Mouse (Mus musculus): ENCODE data around the gene Cdc40. TPM values are rescaled to one million over a fixed set of nuclear protein-coding genes. Genes with fewer than 3 reads are reported as not detected.

The Cdc40 gene
- polyA plus RNA-seq, 1 experiment from 2014 or later, result 23.4 TPM

- Histone ChIP-seq H3K27me3 (ENCODE audit: control insufficient read depth, insufficient read depth, low read depth, low read length) (no peaks in the 10 kb centered on the region), H3K4me2 (ENCODE audit: low read length) (no peak overlapping the region), H3K9ac (ENCODE audit: low read depth, low read length) (no peak overlapping the region), H3K27ac (ENCODE audit: low read length) (no peak overlapping the region), H3K9me3 (replicated peaks; ENCODE audit: control insufficient read depth, low read length, poor library complexity, severe bottlenecking) (no peaks in the 10 kb centered on the region), H3K4me1 (ENCODE audit: control insufficient read depth, insufficient read depth, low read length) (no peaks in the 10 kb centered on the region), H3K4me3 (ENCODE audit: low read depth, low read length) (no peak overlapping the region), H3K36me3 (ENCODE audit: control insufficient read depth, insufficient read depth, low read length) (peaks cover 12% of the 10 kb centered on the region)
- no peak for ATAC-seq
Observed at GRCm38 (mm10) chr10:40851138-40851537, 32.0 kb downstream of the Cdc40 start.

- Histone ChIP-seq H3K27me3 (ENCODE audit: control insufficient read depth, insufficient read depth, low read depth, low read length) (no peaks in the 10 kb centered on the region), H3K27ac (ENCODE audit: low read length) (no peak overlapping the region), H3K4me2 (ENCODE audit: low read length) (no peak overlapping the region), H3K9ac (ENCODE audit: low read depth, low read length) (no peak overlapping the region), H3K36me3 (ENCODE audit: control insufficient read depth, insufficient read depth, low read length) (peaks cover 12% of the 10 kb centered on the region), H3K9me3 (replicated peaks; ENCODE audit: control insufficient read depth, low read length, poor library complexity, severe bottlenecking) (no peaks in the 10 kb centered on the region), H3K4me3 (ENCODE audit: low read depth, low read length) (no peak overlapping the region), H3K4me1 (ENCODE audit: control insufficient read depth, insufficient read depth, low read length) (no peaks in the 10 kb centered on the region)
- 91% methylated on average over 2 of the region's 2 CpGs for WGBS
- ATAC-seq, result no peak
Observed at GRCm38 (mm10) chr10:40850644-40851043, 32.5 kb downstream of the Cdc40 start.

GRCm38 (mm10) chr10:40847176-40847874, 35.8 kb downstream of the Cdc40 start:
- Histone ChIP-seq H3K9me3 (replicated peaks; ENCODE audit: control insufficient read depth, low read length, poor library complexity, severe bottlenecking) (no peaks in the 10 kb centered on the region), H3K27me3 (ENCODE audit: control insufficient read depth, insufficient read depth, low read depth, low read length) (no peaks in the 10 kb centered on the region), H3K4me2 (ENCODE audit: low read length) (no peak overlapping the region), H3K4me3 (ENCODE audit: low read depth, low read length) (no peak overlapping the region), H3K36me3 (ENCODE audit: control insufficient read depth, insufficient read depth, low read length) (peaks cover 21% of the 10 kb centered on the region), H3K4me1 (ENCODE audit: control insufficient read depth, insufficient read depth, low read length) (peaks cover 2% of the 10 kb centered on the region; the same call in 1 of the 2 replicates), H3K27ac (ENCODE audit: low read length) (no peak overlapping the region), H3K9ac (ENCODE audit: low read depth, low read length) (no peak overlapping the region)
- WGBS, result 96% methylated on average over 10 of the region's 10 CpGs
- ATAC-seq, result no peak

- H3K27ac ChIP-seq (ENCODE audit: low read length), result no peak overlapping the region
- 93% methylated on average over 6 of the region's 6 CpGs for WGBS
- ATAC-seq, result no peak
- no peak overlapping the region for H3K4me2 ChIP-seq (ENCODE audit: low read length)
- peaks cover 2% of the 10 kb centered on the region; the same call in 1 of the 2 replicates for H3K4me1 ChIP-seq (ENCODE audit: control insufficient read depth, insufficient read depth, low read length)
- no peak overlapping the region for H3K9ac ChIP-seq (ENCODE audit: low read depth, low read length)
- H3K4me3 ChIP-seq (ENCODE audit: low read depth, low read length), result no peak overlapping the region
- H3K9me3 ChIP-seq (replicated peaks; ENCODE audit: control insufficient read depth, low read length, poor library complexity, severe bottlenecking), result no peaks in the 10 kb centered on the region
- peaks cover 28% of the 10 kb centered on the region for H3K36me3 ChIP-seq (ENCODE audit: control insufficient read depth, insufficient read depth, low read length)
- no peaks in the 10 kb centered on the region for H3K27me3 ChIP-seq (ENCODE audit: control insufficient read depth, insufficient read depth, low read depth, low read length)
Observed at GRCm38 (mm10) chr10:40845626-40846025, 37.5 kb downstream of the Cdc40 start.

GRCm38 (mm10) chr10:40844546-40844945, 38.6 kb downstream of the Cdc40 start:
- H3K9ac ChIP-seq (ENCODE audit: low read depth, low read length), result no peak overlapping the region
- H3K27me3 ChIP-seq (ENCODE audit: control insufficient read depth, insufficient read depth, low read depth, low read length), result no peaks in the 10 kb centered on the region
- WGBS, result 74% methylated on average over 10 of the region's 10 CpGs
- 0 out of 2 replicates have a peak, but pooled peaks have one; percentile 36 for ATAC-seq
- H3K27ac ChIP-seq (ENCODE audit: low read length), result 0 out of 2 replicates have a peak overlapping the region, but pooled peaks have one; percentile 22
- peaks cover 2% of the 10 kb centered on the region; the same call in 1 of the 2 replicates for H3K4me1 ChIP-seq (ENCODE audit: control insufficient read depth, insufficient read depth, low read length)
- no peak overlapping the region for H3K4me2 ChIP-seq (ENCODE audit: low read length)
- H3K4me3 ChIP-seq (ENCODE audit: low read depth, low read length), result no peak overlapping the region
- H3K9me3 ChIP-seq (replicated peaks; ENCODE audit: control insufficient read depth, low read length, poor library complexity, severe bottlenecking), result no peaks in the 10 kb centered on the region
- H3K36me3 ChIP-seq (ENCODE audit: control insufficient read depth, insufficient read depth, low read length), result peaks cover 31% of the 10 kb centered on the region

- Histone ChIP-seq H3K4me1 (ENCODE audit: control insufficient read depth, insufficient read depth, low read length) (peaks cover 2% of the 10 kb centered on the region; the same call in 1 of the 2 replicates), H3K9me3 (replicated peaks; ENCODE audit: control insufficient read depth, low read length, poor library complexity, severe bottlenecking) (no peaks in the 10 kb centered on the region), H3K4me3 (ENCODE audit: low read depth, low read length) (no peak overlapping the region), H3K36me3 (ENCODE audit: control insufficient read depth, insufficient read depth, low read length) (peaks cover 31% of the 10 kb centered on the region), H3K9ac (ENCODE audit: low read depth, low read length) (no peak overlapping the region), H3K4me2 (ENCODE audit: low read length) (no peak overlapping the region), H3K27me3 (ENCODE audit: control insufficient read depth, insufficient read depth, low read depth, low read length) (no peaks in the 10 kb centered on the region), H3K27ac (ENCODE audit: low read length) (0 out of 2 replicates have a peak overlapping the region, but pooled peaks have one; percentile 28)
- ATAC-seq, result 0 out of 2 replicates have a peak, but pooled peaks have one; percentile 36
- 70% methylated on average over 5 of the region's 5 CpGs for WGBS
Observed at GRCm38 (mm10) chr10:40843841-40844240, 39.3 kb downstream of the Cdc40 start.

GRCm38 (mm10) chr10:40840086-40840485, 43.0 kb downstream of the Cdc40 start:
- H3K9me3 ChIP-seq (replicated peaks; ENCODE audit: control insufficient read depth, low read length, poor library complexity, severe bottlenecking), result no peaks in the 10 kb centered on the region
- ATAC-seq, result no peak
- no peak overlapping the region for H3K27ac ChIP-seq (ENCODE audit: low read length)
- H3K27me3 ChIP-seq (ENCODE audit: control insufficient read depth, insufficient read depth, low read depth, low read length), result no peaks in the 10 kb centered on the region
- 90% methylated on average over 5 of the region's 5 CpGs for WGBS
- H3K4me1 ChIP-seq (ENCODE audit: control insufficient read depth, insufficient read depth, low read length), result peaks cover 2% of the 10 kb centered on the region; the same call in 1 of the 2 replicates
- H3K36me3 ChIP-seq (ENCODE audit: control insufficient read depth, insufficient read depth, low read length), result peaks cover 21% of the 10 kb centered on the region
- H3K4me3 ChIP-seq (ENCODE audit: low read depth, low read length), result no peak overlapping the region
- no peak overlapping the region for H3K4me2 ChIP-seq (ENCODE audit: low read length)
- no peak overlapping the region for H3K9ac ChIP-seq (ENCODE audit: low read depth, low read length)

- peaks cover 13% of the 10 kb centered on the region; the same call in 1 of the 2 replicates for H3K36me3 ChIP-seq (ENCODE audit: control insufficient read depth, insufficient read depth, low read length)
- H3K9ac ChIP-seq (ENCODE audit: low read depth, low read length), result no peak overlapping the region
- no peak overlapping the region for H3K4me2 ChIP-seq (ENCODE audit: low read length)
- no peak overlapping the region for H3K4me3 ChIP-seq (ENCODE audit: low read depth, low read length)
- H3K9me3 ChIP-seq (replicated peaks; ENCODE audit: control insufficient read depth, low read length, poor library complexity, severe bottlenecking), result no peaks in the 10 kb centered on the region
- no peak overlapping the region for H3K27ac ChIP-seq (ENCODE audit: low read length)
- H3K27me3 ChIP-seq (ENCODE audit: control insufficient read depth, insufficient read depth, low read depth, low read length), result no peaks in the 10 kb centered on the region
- H3K4me1 ChIP-seq (ENCODE audit: control insufficient read depth, insufficient read depth, low read length), result no peaks in the 10 kb centered on the region
- ATAC-seq, result no peak
- WGBS, result 89% methylated on average over 6 of the region's 7 CpGs
Observed at GRCm38 (mm10) chr10:40831267-40831666, 51.8 kb downstream of the Cdc40 start.

GRCm38 (mm10) chr10:40830312-40830711, 52.8 kb downstream of the Cdc40 start:
- no peak overlapping the region for H3K4me2 ChIP-seq (ENCODE audit: low read length)
- H3K4me3 ChIP-seq (ENCODE audit: low read depth, low read length), result no peak overlapping the region
- H3K9ac ChIP-seq (ENCODE audit: low read depth, low read length), result no peak overlapping the region
- WGBS, result 86% methylated on average over 3 of the region's 3 CpGs
- no peak for ATAC-seq
- peaks cover 11% of the 10 kb centered on the region; the same call in 1 of the 2 replicates for H3K36me3 ChIP-seq (ENCODE audit: control insufficient read depth, insufficient read depth, low read length)
- H3K4me1 ChIP-seq (ENCODE audit: control insufficient read depth, insufficient read depth, low read length), result no peaks in the 10 kb centered on the region
- H3K9me3 ChIP-seq (replicated peaks; ENCODE audit: control insufficient read depth, low read length, poor library complexity, severe bottlenecking), result no peaks in the 10 kb centered on the region
- H3K27ac ChIP-seq (ENCODE audit: low read length), result no peak overlapping the region
- H3K27me3 ChIP-seq (ENCODE audit: control insufficient read depth, insufficient read depth, low read depth, low read length), result no peaks in the 10 kb centered on the region

All from midbrain, embryonic 16.5 days (tissue).